Mouse (Mus musculus) left cerebral cortex, adult 2 months (tissue): ENCODE data around the gene Gm28043. TPM values are rescaled to one million over a fixed set of nuclear protein-coding genes. Genes with fewer than 3 reads are reported as not detected.

Experiments
- DNase-seq, 2 experiments: peaks; one replicate each; pipeline ENCODE4 v3.0.0; 2021 to 2022; ENCODE audit warnings: low spot score in 2 of 2, mixed read lengths in 1 of 2; ENCODE audit errors: extremely low spot score in 1 of 2
- H3K27ac ChIP-seq: fragments of 200-600 bp; 2 replicates; pipeline ENCODE4 v1.8.1; 2022
- H3K4me3 ChIP-seq: fragments of 200-600 bp; 2 replicates; pipeline ENCODE4 v1.8.1; 2022
- CTCF ChIP-seq: fragments of 200-600 bp; IDR thresholded peaks from 2 replicates; pipeline ENCODE4 v1.8.1; 2022; ENCODE audit warnings: antibody characterized with exemption, mild to moderate bottlenecking, moderate library complexity
- intact Hi-C: fragments of 180-260 bp; cut with DNase I; formaldehyde crosslinking; loops from one replicate; pipeline ENCODE4 v1.15.1; 2025
- total RNA-seq, 2 experiments: library from RNA; stranded (reverse); gene quantifications; 2 replicates each; pipeline ENCODE4 v1.2.3; 2021

Gene Gm28043
- total RNA-seq, 2 experiments from 2014 or later = 4.5 to 4.8 TPM

DNA sequence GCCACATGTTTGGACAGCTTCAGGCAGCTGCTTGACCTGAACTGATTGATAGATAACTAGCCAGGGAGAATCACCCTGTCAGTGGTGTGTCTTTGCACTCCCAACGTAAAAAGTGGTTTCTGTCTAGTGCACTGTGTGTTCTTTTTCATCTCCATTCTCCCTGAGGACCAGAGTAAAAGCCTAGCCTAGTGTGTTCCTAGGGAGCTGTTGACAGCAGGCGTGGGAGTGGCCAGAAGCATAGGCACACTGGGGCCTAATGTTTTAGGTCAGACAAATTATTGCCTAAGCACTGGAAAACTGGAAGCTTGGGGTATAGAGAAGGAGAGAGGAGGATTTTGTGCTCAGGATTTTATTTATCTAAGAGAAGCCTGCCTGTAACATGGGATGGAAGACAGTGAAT, 68.5 kb downstream of the Gm28043 start:
- Histone ChIP-seq H3K27ac (no peak overlapping the region), H3K4me3 (no peak overlapping the region)
- intact Hi-C loops = no loop called here
- TF ChIP-seq CTCF = no peak
- no peak for DNase-seq

- Histone ChIP-seq H3K4me3 (no peak overlapping the region), H3K27ac (no peak overlapping the region)
- DNase-seq = no peak
- TF ChIP-seq CTCF = no peak
- intact Hi-C loops = no loop called here
These were observed 69.6 kb downstream of the Gm28043 start for GRCm38 (mm10) chr17:29684275-29684674.

DNA sequence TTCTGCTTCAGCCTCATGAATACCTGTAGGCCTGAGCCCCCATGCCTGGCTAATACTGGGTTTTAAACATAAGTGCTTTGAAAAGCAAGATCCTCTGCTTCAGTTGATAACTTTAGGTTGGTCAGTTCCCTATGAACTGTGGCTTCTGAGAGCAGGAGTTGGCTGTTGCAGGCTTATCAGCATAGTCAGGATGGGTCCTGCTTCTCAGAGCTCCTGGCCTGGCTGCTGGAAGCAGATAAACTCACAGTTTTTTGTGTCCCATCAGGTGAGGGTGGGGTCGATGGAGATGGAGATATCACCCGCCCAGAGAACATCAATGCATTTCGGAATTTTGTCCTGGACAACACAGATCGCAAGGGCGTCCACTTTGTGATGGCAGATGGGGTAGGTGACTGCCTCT, 72.1 kb downstream of the Gm28043 start:
- Histone ChIP-seq H3K27ac (no peak overlapping the region), H3K4me3 (no peak overlapping the region)
- DNase-seq = no peak
- TF ChIP-seq CTCF = no peak
- intact Hi-C loops = no loop called here

- no peak overlapping the region for H3K4me3 ChIP-seq
- no peak for DNase-seq
- H3K27ac ChIP-seq = no peak overlapping the region
- intact Hi-C loops = no loop called here
- TF ChIP-seq CTCF = no peak
These were observed 72.7 kb downstream of the Gm28043 start for GRCm38 (mm10) chr17:29687373-29687772.

- no peak for DNase-seq
- intact Hi-C loops = no loop called here
- TF ChIP-seq CTCF = no peak
- Histone ChIP-seq H3K4me3 (no peak overlapping the region), H3K27ac (no peak overlapping the region)
These were observed 73.9 kb downstream of the Gm28043 start for GRCm38 (mm10) chr17:29688610-29689009.

GRCm38 (mm10) chr17:29690257-29690656, 75.6 kb downstream of the Gm28043 start:
- TF ChIP-seq CTCF = no peak
- intact Hi-C loops = no loop called here
- no peak overlapping the region for H3K27ac ChIP-seq
- no peak for DNase-seq
- no peak overlapping the region for H3K4me3 ChIP-seq

DNA sequence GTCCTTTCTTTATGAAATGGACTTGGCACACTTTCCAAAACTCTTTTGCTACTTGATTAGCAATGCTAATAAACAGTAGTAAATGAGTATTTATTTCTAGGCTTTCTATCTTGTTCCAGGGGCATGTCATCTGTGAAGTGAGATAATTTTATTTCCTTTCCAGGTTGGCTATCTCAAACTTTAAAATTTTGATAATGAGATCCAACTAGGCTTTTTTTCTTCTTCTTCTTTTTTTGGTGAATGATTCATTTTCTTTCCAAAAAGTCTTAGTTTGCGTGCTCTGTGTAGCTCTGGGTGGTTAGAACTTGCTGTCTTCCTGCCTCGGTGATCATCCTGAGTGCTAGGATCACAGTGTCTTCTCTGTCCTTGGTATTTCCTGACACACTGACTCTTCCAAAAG, 78.2 kb downstream of the Gm28043 start:
- Histone ChIP-seq H3K4me3 (no peak overlapping the region), H3K27ac (no peak overlapping the region)
- no peak for DNase-seq
- no peak for TF ChIP-seq CTCF
- intact Hi-C loops = no loop called here

GRCm38 (mm10) chr17:29693571-29693970, 78.9 kb downstream of the Gm28043 start:
- no peak overlapping the region for H3K27ac ChIP-seq
- no peak for DNase-seq
- intact Hi-C loops = no loop called here
- no peak for TF ChIP-seq CTCF
- H3K4me3 ChIP-seq = no peak overlapping the region

GRCm38 (mm10) chr17:29694516-29694915, 79.8 kb downstream of the Gm28043 start:
- intact Hi-C loops = no loop called here

GRCm38 (mm10) chr17:29696940-29697339, 82.3 kb downstream of the Gm28043 start:
- intact Hi-C loops = no loop called here
- no peak for TF ChIP-seq CTCF
- H3K27ac ChIP-seq = no peak overlapping the region
- H3K4me3 ChIP-seq = no peak overlapping the region
- DNase-seq = no peak

More at GRCm38 (mm10) chr17:29694516-29694915, 79.8 kb downstream of the Gm28043 start:
- Histone ChIP-seq H3K4me3 (no peak overlapping the region), H3K27ac (no peak overlapping the region)
- no peak for TF ChIP-seq CTCF
- DNase-seq = no peak

- no peak for DNase-seq
These were observed 83.7 kb downstream of the Gm28043 start for GRCm38 (mm10) chr17:29698421-29698820.

DNA sequence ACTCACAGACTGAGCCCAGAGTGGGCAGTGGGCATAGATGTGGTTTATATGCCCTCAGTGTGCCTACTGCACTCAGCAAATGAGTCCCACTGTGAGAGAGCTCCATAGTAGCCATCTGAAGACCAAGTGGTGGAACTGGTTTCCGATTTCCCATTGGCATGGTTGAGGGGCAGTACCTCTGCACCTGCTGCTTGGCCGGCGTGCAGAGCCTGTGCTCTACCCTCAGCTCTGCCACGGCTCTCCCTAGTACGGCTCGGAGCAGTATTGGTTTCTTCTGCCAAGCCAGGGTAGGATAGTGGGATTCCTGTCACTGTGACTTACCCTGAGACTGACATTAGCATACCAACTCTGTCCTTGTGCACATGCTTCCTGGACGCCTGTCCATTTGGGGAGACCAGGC, 85.9 kb downstream of the Gm28043 start:
- Histone ChIP-seq H3K4me3 (no peak overlapping the region), H3K27ac (no peak overlapping the region)
- DNase-seq = no peak
- TF ChIP-seq CTCF = no peak
- intact Hi-C loops = no loop called here

More at GRCm38 (mm10) chr17:29698421-29698820, 83.7 kb downstream of the Gm28043 start:
- intact Hi-C loops = no loop called here
- no peak for TF ChIP-seq CTCF
- Histone ChIP-seq H3K27ac (no peak overlapping the region), H3K4me3 (no peak overlapping the region)

DNA sequence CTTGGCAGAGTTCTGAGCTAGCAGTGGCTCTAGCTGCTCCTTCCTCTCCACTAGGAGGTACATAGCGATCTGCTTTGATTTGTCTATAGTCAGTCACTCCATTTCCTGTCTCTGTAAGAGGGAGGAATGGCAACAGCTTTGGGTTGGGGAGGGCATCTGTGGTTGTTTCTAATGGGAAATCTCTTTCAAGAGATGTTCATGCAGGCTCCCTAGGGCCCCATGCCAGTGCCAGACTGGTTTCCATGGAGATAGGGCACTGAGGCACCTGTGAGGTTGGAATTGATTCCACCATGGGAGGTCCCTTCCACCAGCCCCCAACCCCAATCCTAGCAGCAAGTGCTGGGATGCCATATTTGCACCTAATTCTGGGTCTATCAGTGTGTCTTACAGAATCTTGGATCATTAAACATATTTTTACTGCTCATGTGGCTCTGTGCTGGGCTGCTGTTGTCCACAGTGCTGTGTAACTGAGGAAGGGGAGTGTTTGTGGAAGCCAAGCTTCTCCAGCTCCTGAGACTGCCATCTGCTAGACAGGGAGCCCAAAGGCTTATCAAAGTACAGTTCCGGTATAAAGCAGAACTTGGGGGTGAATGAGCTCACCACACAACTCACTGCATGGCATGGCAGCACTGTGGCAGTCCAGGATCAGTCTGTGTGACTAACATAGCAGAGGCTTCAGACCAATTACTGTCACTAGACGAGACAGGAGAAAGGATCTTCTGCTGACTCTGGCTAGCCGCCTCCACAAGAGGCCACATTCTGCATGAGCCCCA, 88.4 kb downstream of the Gm28043 start:
- Histone ChIP-seq H3K27ac (no peak overlapping the region), H3K4me3 (no peak overlapping the region)
- intact Hi-C loops = no loop called here
- no peak; the same call in 1 of the 2 replicates for TF ChIP-seq CTCF
- no peak for DNase-seq
